Mouse (Mus musculus) midbrain, embryonic 16.5 days (tissue): ENCODE data around the gene Tff1. TPM values are rescaled to one million over a fixed set of nuclear protein-coding genes. Genes with fewer than 3 reads are reported as not detected.

Experiments
- ATAC-seq: fragments of 200-750 bp; cut with Nextera tagmentation; 2 replicates; pipeline ENCODE4 v1.8.0; 2017; ENCODE audit warnings: moderate TSS enrichment
- H3K27ac ChIP-seq: fragments of 300-500 bp; sonication (generic); 2 replicates; pipeline ENCODE4 v1.5.1; 2014; ENCODE audit warnings: mild to moderate bottlenecking, low read length, mixed read lengths
- H3K27me3 ChIP-seq: fragments of 300-500 bp; sonication (generic); 2 replicates; pipeline ENCODE4 v1.6.1; 2014; ENCODE audit warnings: low read depth, low read length, mixed read lengths; ENCODE audit not compliant: control insufficient read depth, insufficient read depth
- H3K36me3 ChIP-seq: fragments of 300-500 bp; sonication (generic); 2 replicates; pipeline ENCODE4 v1.6.1; 2014; ENCODE audit warnings: mild to moderate bottlenecking, low read length, moderate library complexity, mixed read lengths; ENCODE audit not compliant: control insufficient read depth, insufficient read depth
- H3K4me1 ChIP-seq: fragments of 300-500 bp; sonication (generic); 2 replicates; pipeline ENCODE4 v1.6.1; 2014; ENCODE audit warnings: mild to moderate bottlenecking, low read length, mixed read lengths; ENCODE audit not compliant: control insufficient read depth, insufficient read depth
- H3K4me2 ChIP-seq: fragments of 300-500 bp; sonication (generic); 2 replicates; pipeline ENCODE4 v1.6.1; 2014; ENCODE audit warnings: mild to moderate bottlenecking, low read length, mixed read lengths
- H3K4me3 ChIP-seq: fragments of 300-500 bp; sonication (generic); 2 replicates; pipeline ENCODE4 v1.5.1; 2014; ENCODE audit warnings: low read depth, mild to moderate bottlenecking, low read length, moderate library complexity, mixed read lengths
- H3K9ac ChIP-seq: fragments of 300-500 bp; sonication (generic); 2 replicates; pipeline ENCODE4 v1.6.1; 2014; ENCODE audit warnings: low read depth, low read length, mixed read lengths
- H3K9me3 ChIP-seq: fragments of 300-500 bp; sonication (generic); replicated peaks from 2 replicates; pipeline ENCODE4 v1.6.1; 2014; ENCODE audit warnings: mild to moderate bottlenecking, low read length, mixed read lengths; ENCODE audit not compliant: control insufficient read depth, poor library complexity, severe bottlenecking
- WGBS: fragments of 180-500 bp; shearing (Covaris S2); extraction: QIAGEN DNeasy Blood & Tissue Kit; methylation state at CpG from one replicate; pipeline ENCODE4 v1.1.7; 2014; 5-methylcytosine and 5-hydroxymethylcytosine counted together
- polyA plus RNA-seq: library from polyadenylated mRNA; unstranded; fragments of >200 nt; fragmentation: Nextera tagmentation; extraction: Ambion mirVana; gene quantifications from 2 replicates; pipeline ENCODE4 v1.2.1, GENCODE M21; 2015

The Tff1 gene
- polyA plus RNA-seq, 1 experiment from 2014 or later = not detected

- no peak overlapping the region for H3K27ac ChIP-seq
- no peaks in the 10 kb centered on the region for H3K4me1 ChIP-seq
- no peaks in the 10 kb centered on the region for H3K9me3 ChIP-seq
- no peak overlapping the region for H3K4me3 ChIP-seq
- H3K9ac ChIP-seq = no peak overlapping the region
- no peak overlapping the region for H3K4me2 ChIP-seq
- no peaks in the 10 kb centered on the region for H3K36me3 ChIP-seq
- H3K27me3 ChIP-seq = no peaks in the 10 kb centered on the region
- no peak for ATAC-seq
- 84% methylated on average over 9 of the region's 9 CpGs for WGBS
Measured at GRCm38 (mm10) chr17:31193360-31193759, 28.3 kb upstream of the Tff1 start.

- H3K4me1 ChIP-seq = no peaks in the 10 kb centered on the region
- no peaks in the 10 kb centered on the region for H3K27me3 ChIP-seq
- 68% methylated on average over 2 of the region's 2 CpGs for WGBS
- H3K9me3 ChIP-seq = no peaks in the 10 kb centered on the region
- ATAC-seq = no peak
- H3K36me3 ChIP-seq = no peaks in the 10 kb centered on the region
- H3K27ac ChIP-seq = no peak overlapping the region
- no peak overlapping the region for H3K4me2 ChIP-seq
- no peak overlapping the region for H3K4me3 ChIP-seq
- no peak overlapping the region for H3K9ac ChIP-seq
Measured at GRCm38 (mm10) chr17:31192663-31193062, 27.6 kb upstream of the Tff1 start.

GRCm38 (mm10) chr17:31191825-31192224 is 26.7 kb upstream of the Tff1 start:
- no peak overlapping the region for H3K27ac ChIP-seq
- H3K4me1 ChIP-seq = no peaks in the 10 kb centered on the region
- WGBS = 74% methylated on average over 8 of the region's 8 CpGs

GRCm38 (mm10) chr17:31187370-31187769 is 22.3 kb upstream of the Tff1 start:
- no peak overlapping the region for H3K27ac ChIP-seq
- H3K4me2 ChIP-seq = no peak overlapping the region
- no peaks in the 10 kb centered on the region for H3K4me1 ChIP-seq
- whole genome bisulfite sequencing = 31% methylated on average over 4 of the region's 4 CpGs
- no peaks in the 10 kb centered on the region for H3K36me3 ChIP-seq
- no peak overlapping the region for H3K4me3 ChIP-seq
- no peaks in the 10 kb centered on the region for H3K9me3 ChIP-seq
- no peak for ATAC-seq
- no peak overlapping the region for H3K9ac ChIP-seq
- H3K27me3 ChIP-seq = no peaks in the 10 kb centered on the region

More at GRCm38 (mm10) chr17:31191825-31192224, 26.7 kb upstream of the Tff1 start:
- Histone ChIP-seq H3K36me3 (no peaks in the 10 kb centered on the region), H3K27me3 (no peaks in the 10 kb centered on the region), H3K4me3 (no peak overlapping the region), H3K9me3 (no peaks in the 10 kb centered on the region), H3K4me2 (no peak overlapping the region), H3K9ac (no peak overlapping the region)
- ATAC-seq = no peak

GRCm38 (mm10) chr17:31184269-31184990 is 19.4 kb upstream of the Tff1 start:
- no peak for ATAC-seq
- H3K9me3 ChIP-seq = no peaks in the 10 kb centered on the region
- H3K4me1 ChIP-seq = no peaks in the 10 kb centered on the region
- H3K9ac ChIP-seq = no peak overlapping the region
- no peaks in the 10 kb centered on the region; the same call in 1 of the 2 replicates for H3K27me3 ChIP-seq
- H3K27ac ChIP-seq = no peak overlapping the region
- H3K4me3 ChIP-seq = no peak overlapping the region
- no peaks in the 10 kb centered on the region for H3K36me3 ChIP-seq
- WGBS = 84% methylated on average over 12 of the region's 12 CpGs
- H3K4me2 ChIP-seq = no peak overlapping the region

- H3K27ac ChIP-seq = no peak overlapping the region
- no peak for ATAC-seq
- no peak overlapping the region for H3K4me3 ChIP-seq
- no peaks in the 10 kb centered on the region for H3K9me3 ChIP-seq
- no peaks in the 10 kb centered on the region; the same call in 1 of the 2 replicates for H3K27me3 ChIP-seq
- H3K4me1 ChIP-seq = no peaks in the 10 kb centered on the region
- H3K36me3 ChIP-seq = no peaks in the 10 kb centered on the region
- H3K9ac ChIP-seq = no peak overlapping the region
- H3K4me2 ChIP-seq = no peak overlapping the region
- WGBS = 74% methylated on average over 12 of the region's 12 CpGs
Measured at GRCm38 (mm10) chr17:31183180-31183974, 18.3 kb upstream of the Tff1 start.

- WGBS = 84% methylated on average over 4 of the region's 4 CpGs
- H3K4me3 ChIP-seq = no peak overlapping the region
- H3K27ac ChIP-seq = no peak overlapping the region
Measured at GRCm38 (mm10) chr17:31181490-31181889, 16.4 kb upstream of the Tff1 start.

GRCm38 (mm10) chr17:31176321-31176720 is 11.2 kb upstream of the Tff1 start:
- no peak overlapping the region for H3K27ac ChIP-seq
- no peak overlapping the region for H3K4me3 ChIP-seq
- no peaks in the 10 kb centered on the region; the same call in 1 of the 2 replicates for H3K27me3 ChIP-seq
- WGBS = 93% methylated on average over 4 of the region's 4 CpGs
- no peaks in the 10 kb centered on the region for H3K9me3 ChIP-seq
- no peak overlapping the region for H3K9ac ChIP-seq
- no peaks in the 10 kb centered on the region for H3K4me1 ChIP-seq
- H3K36me3 ChIP-seq = no peaks in the 10 kb centered on the region
- H3K4me2 ChIP-seq = no peak overlapping the region
- ATAC-seq = no peak

More at GRCm38 (mm10) chr17:31181490-31181889, 16.4 kb upstream of the Tff1 start:
- ATAC-seq = no peak
- H3K27me3 ChIP-seq = no peaks in the 10 kb centered on the region; the same call in 1 of the 2 replicates
- no peak overlapping the region for H3K4me2 ChIP-seq
- H3K9me3 ChIP-seq = no peaks in the 10 kb centered on the region
- no peak overlapping the region for H3K9ac ChIP-seq
- H3K36me3 ChIP-seq = no peaks in the 10 kb centered on the region
- no peaks in the 10 kb centered on the region for H3K4me1 ChIP-seq

GRCm38 (mm10) chr17:31169796-31170195 is 4.7 kb upstream of the Tff1 start:
- Histone ChIP-seq H3K4me1 (no peaks in the 10 kb centered on the region), H3K9me3 (no peaks in the 10 kb centered on the region), H3K27ac (no peak overlapping the region), H3K4me3 (no peak overlapping the region), H3K9ac (no peak overlapping the region), H3K4me2 (no peak overlapping the region), H3K27me3 (no peaks in the 10 kb centered on the region), H3K36me3 (no peaks in the 10 kb centered on the region)
- WGBS = 91% methylated on average over 5 of the region's 5 CpGs
- no peak for ATAC-seq
